Mouse (Mus musculus) heart, embryonic 15.5 days (tissue): Measurements from ENCODE around the gene Smad6. TPM values are rescaled to one million over a fixed set of nuclear protein-coding genes. Genes with fewer than 3 reads are reported as not detected.

Experiments used
- polyA plus RNA-seq: library from polyadenylated mRNA; unstranded; fragments of >200 nt; fragmentation: Nextera tagmentation; extraction: Ambion mirVana; gene quantifications from 2 replicates; pipeline ENCODE4 v1.2.1, GENCODE M21; 2015

Gene Smad6
- polyA plus RNA-seq, 1 experiment from 2014 or later, result 16.4 TPM

Other genes starting within 250 kb of the Smad6 start
- gene Lctl, start 95.1 kb upstream of the Smad6 start, polyA plus RNA-seq, result 0.13 TPM in 1 of 2 replicates, not detected in the other
- 14.7 and 19.2 TPM in 2 replicates for gene Zwilch, start 151.0 kb upstream of the Smad6 start, polyA plus RNA-seq
- gene Rpl4, start 151.3 kb upstream of the Smad6 start, polyA plus RNA-seq, result 648 and 701 TPM in 2 replicates
- 29.6 and 29.9 TPM in 2 replicates for gene Snapc5, start 157.2 kb upstream of the Smad6 start, polyA plus RNA-seq
- gene Uchl4, start 213.1 kb upstream of the Smad6 start, polyA plus RNA-seq, result 1.3 and 2.0 TPM in 2 replicates
- gene Map2k1, start 231.6 kb upstream of the Smad6 start, polyA plus RNA-seq, result 78.3 and 80.8 TPM in 2 replicates